Mouse (Mus musculus) neural tube, embryonic 15.5 days (tissue): ENCODE measurements around the gene 2310011J03Rik. TPM values are rescaled to one million over a fixed set of nuclear protein-coding genes. Genes with fewer than 3 reads are reported as not detected.

Experiments used
- ATAC-seq: fragments of 200-750 bp; cut with Nextera tagmentation; 2 replicates; pipeline ENCODE4 v1.8.0; 2017; ENCODE audit warnings: mild to moderate bottlenecking, moderate TSS enrichment, moderate library complexity; ENCODE audit not compliant: low FRiP score
- H3K27ac ChIP-seq: fragments of 300-500 bp; sonication (generic); replicated peaks from 2 replicates; pipeline ENCODE4 v1.5.1; 2015; ENCODE audit warnings: mild to moderate bottlenecking, inconsistent platforms
- H3K27me3 ChIP-seq: fragments of 300-500 bp; sonication (generic); replicated peaks from 2 replicates; pipeline ENCODE4 v1.6.1; 2015; ENCODE audit warnings: inconsistent platforms
- H3K36me3 ChIP-seq: fragments of 300-500 bp; sonication (generic); 2 replicates; pipeline ENCODE4 v1.6.1; 2015; ENCODE audit warnings: inconsistent platforms
- H3K4me1 ChIP-seq: fragments of 300-500 bp; sonication (generic); 2 replicates; pipeline ENCODE4 v1.6.1; 2015; ENCODE audit warnings: inconsistent platforms
- H3K4me2 ChIP-seq: fragments of 300-500 bp; sonication (generic); 2 replicates; pipeline ENCODE4 v1.6.1; 2015; ENCODE audit warnings: inconsistent platforms, mild to moderate bottlenecking, moderate library complexity
- H3K4me3 ChIP-seq: fragments of 300-500 bp; sonication (generic); replicated peaks from 2 replicates; pipeline ENCODE4 v1.5.1; 2015; ENCODE audit warnings: mild to moderate bottlenecking, inconsistent platforms
- H3K9ac ChIP-seq: fragments of 300-500 bp; sonication (generic); replicated peaks from 2 replicates; pipeline ENCODE4 v1.6.1; 2015; ENCODE audit warnings: mild to moderate bottlenecking, inconsistent platforms
- H3K9me3 ChIP-seq: fragments of 300-500 bp; sonication (generic); replicated peaks from 2 replicates; pipeline ENCODE4 v1.6.1; 2016; ENCODE audit warnings: inconsistent platforms
- WGBS: fragments of 180-500 bp; shearing (Covaris S2); methylation state at CpG from one replicate; pipeline ENCODE4 v1.1.7; 2015; ENCODE audit warnings: mixed read lengths; 5-methylcytosine and 5-hydroxymethylcytosine counted together
- polyA plus RNA-seq: library from polyadenylated mRNA; unstranded; fragments of >200 nt; fragmentation: Nextera tagmentation; extraction: Ambion mirVana; gene quantifications from 2 replicates; pipeline ENCODE4 v1.2.1, GENCODE M21; 2015

2310011J03Rik gene
- polyA plus RNA-seq, 1 experiment from 2014 or later: 26.9 TPM

- H3K27me3 ChIP-seq: no peaks in the 10 kb centered on the region
- H3K27ac ChIP-seq: no peak overlapping the region
- H3K4me3 ChIP-seq: no peak overlapping the region
- H3K4me2 ChIP-seq: no peak overlapping the region
- no peaks in the 10 kb centered on the region for H3K9me3 ChIP-seq
- ATAC-seq: no peak
- peaks cover 98% of the 10 kb centered on the region for H3K36me3 ChIP-seq
- H3K4me1 ChIP-seq: peaks cover 41% of the 10 kb centered on the region
- no peak overlapping the region for H3K9ac ChIP-seq
- 87% methylated on average over 16 of the region's 16 CpGs for WGBS
Observed at GRCm38 (mm10) chr10:80311560-80311959, 8.8 kb downstream of the 2310011J03Rik start.

- ATAC-seq: no peak
- Histone ChIP-seq H3K9me3 (no peaks in the 10 kb centered on the region), H3K27ac (no peak overlapping the region), H3K4me2 (peak overlapping the region; percentile 32), H3K4me1 (peaks cover 56% of the 10 kb centered on the region), H3K9ac (no peak overlapping the region), H3K27me3 (no peaks in the 10 kb centered on the region), H3K36me3 (peaks cover 62% of the 10 kb centered on the region), H3K4me3 (peak overlapping the region; percentile 0; the same call in 1 of the 2 replicates)
- WGBS: 12% methylated on average over 25 of the region's 25 CpGs
Observed at GRCm38 (mm10) chr10:80304862-80305261, 15.5 kb downstream of the 2310011J03Rik start.

- 23% methylated on average over 12 of the region's 12 CpGs for WGBS
- H3K4me2 ChIP-seq: peak overlapping the region; percentile 32
- no peaks in the 10 kb centered on the region for H3K9me3 ChIP-seq
- peaks cover 59% of the 10 kb centered on the region for H3K4me1 ChIP-seq
- H3K27ac ChIP-seq: no peak overlapping the region
- peaks cover 58% of the 10 kb centered on the region for H3K36me3 ChIP-seq
- ATAC-seq: no peak
- 0 out of 2 replicates have a peak overlapping the region, but pooled peaks have one; percentile 18 for H3K9ac ChIP-seq
- no peaks in the 10 kb centered on the region for H3K27me3 ChIP-seq
- peak overlapping the region; percentile 0; the same call in 1 of the 2 replicates for H3K4me3 ChIP-seq
Observed at GRCm38 (mm10) chr10:80304458-80304857, 15.9 kb downstream of the 2310011J03Rik start.

GRCm38 (mm10) chr10:80302471-80302881, 17.9 kb downstream of the 2310011J03Rik start:
- peak overlapping the region; percentile 52 for H3K4me3 ChIP-seq
- H3K4me2 ChIP-seq: peak overlapping the region; percentile 85
- ATAC-seq: 0 out of 2 replicates have a peak, but pooled peaks have one; percentile 4
- 9% methylated on average over 9 of the region's 9 CpGs for WGBS
- peak overlapping the region; percentile 95 for H3K27ac ChIP-seq
- peak overlapping the region; percentile 74 for H3K9ac ChIP-seq
- H3K36me3 ChIP-seq: peaks cover 38% of the 10 kb centered on the region
- H3K4me1 ChIP-seq: peaks cover 74% of the 10 kb centered on the region
- no peaks in the 10 kb centered on the region for H3K27me3 ChIP-seq
- no peaks in the 10 kb centered on the region for H3K9me3 ChIP-seq

GRCm38 (mm10) chr10:80302082-80302355, 18.3 kb downstream of the 2310011J03Rik start:
- ATAC-seq: no peak
- 34% methylated on average over 5 of the region's 5 CpGs for WGBS
- H3K9ac ChIP-seq: peak overlapping the region; percentile 74
- no peaks in the 10 kb centered on the region for H3K9me3 ChIP-seq
- peaks cover 79% of the 10 kb centered on the region for H3K4me1 ChIP-seq
- peak overlapping the region; percentile 85 for H3K4me2 ChIP-seq
- H3K27ac ChIP-seq: peak overlapping the region; percentile 95
- peak overlapping the region; percentile 52 for H3K4me3 ChIP-seq
- H3K27me3 ChIP-seq: no peaks in the 10 kb centered on the region
- peaks cover 33% of the 10 kb centered on the region for H3K36me3 ChIP-seq

- Histone ChIP-seq H3K4me2 (peak overlapping the region; percentile 85), H3K36me3 (peaks cover 28% of the 10 kb centered on the region), H3K9ac (peak overlapping the region; percentile 74), H3K27me3 (no peaks in the 10 kb centered on the region), H3K4me1 (peaks cover 84% of the 10 kb centered on the region), H3K9me3 (no peaks in the 10 kb centered on the region), H3K4me3 (peak overlapping the region; percentile 52), H3K27ac (peak overlapping the region; percentile 95)
- ATAC-seq: no peak; the same call in 1 of the 2 replicates
- WGBS: 46% methylated on average over 10 of the region's 10 CpGs
Observed at GRCm38 (mm10) chr10:80301256-80302081, 18.9 kb downstream of the 2310011J03Rik start.

GRCm38 (mm10) chr10:80300672-80301181, 19.6 kb downstream of the 2310011J03Rik start:
- WGBS: 7% methylated on average over 11 of the region's 11 CpGs
- ATAC-seq: peak; percentile 77
- peak overlapping the region; percentile 95 for H3K27ac ChIP-seq
- H3K4me2 ChIP-seq: peak overlapping the region; percentile 85
- H3K9me3 ChIP-seq: no peaks in the 10 kb centered on the region
- peak overlapping the region; percentile 74 for H3K9ac ChIP-seq
- peaks cover 21% of the 10 kb centered on the region for H3K36me3 ChIP-seq
- no peaks in the 10 kb centered on the region for H3K27me3 ChIP-seq
- H3K4me1 ChIP-seq: peaks cover 91% of the 10 kb centered on the region
- peak overlapping the region; percentile 52 for H3K4me3 ChIP-seq

- Histone ChIP-seq H3K9ac (peak overlapping the region; percentile 74), H3K27me3 (no peaks in the 10 kb centered on the region), H3K27ac (peak overlapping the region; percentile 95), H3K4me2 (peak overlapping the region; percentile 85), H3K9me3 (no peaks in the 10 kb centered on the region), H3K36me3 (peaks cover 14% of the 10 kb centered on the region), H3K4me1 (peaks cover 91% of the 10 kb centered on the region), H3K4me3 (peak overlapping the region; percentile 52)
- 25% methylated on average over 10 of the region's 10 CpGs for WGBS
- no peak for ATAC-seq
Observed at GRCm38 (mm10) chr10:80299824-80300223, 20.5 kb downstream of the 2310011J03Rik start.

GRCm38 (mm10) chr10:80299301-80299700, 21.0 kb downstream of the 2310011J03Rik start:
- Histone ChIP-seq H3K27me3 (no peaks in the 10 kb centered on the region), H3K4me2 (peak overlapping the region; percentile 85), H3K9ac (peak overlapping the region; percentile 74), H3K36me3 (peaks cover 17% of the 10 kb centered on the region), H3K9me3 (no peaks in the 10 kb centered on the region), H3K27ac (peak overlapping the region; percentile 95), H3K4me1 (peaks cover 91% of the 10 kb centered on the region), H3K4me3 (peak overlapping the region; percentile 52)
- 5% methylated on average over 15 of the region's 15 CpGs for WGBS
- ATAC-seq: peak; percentile 3; the same call in 1 of the 2 replicates

- peak overlapping the region; percentile 85 for H3K4me2 ChIP-seq
- WGBS: 3% methylated on average over 26 of the region's 26 CpGs
- peaks cover 91% of the 10 kb centered on the region for H3K4me1 ChIP-seq
Observed at GRCm38 (mm10) chr10:80298571-80299281, 21.6 kb downstream of the 2310011J03Rik start.

GRCm38 (mm10) chr10:80297526-80298133, 22.7 kb downstream of the 2310011J03Rik start:
- Histone ChIP-seq H3K4me3 (no peak overlapping the region), H3K36me3 (peaks cover 20% of the 10 kb centered on the region), H3K9me3 (no peaks in the 10 kb centered on the region), H3K9ac (peak overlapping the region; percentile 58), H3K4me2 (peak overlapping the region; percentile 85), H3K27ac (peak overlapping the region; percentile 95), H3K4me1 (peaks cover 90% of the 10 kb centered on the region), H3K27me3 (no peaks in the 10 kb centered on the region)
- ATAC-seq: no peak
- WGBS: 69% methylated on average over 8 of the region's 8 CpGs

More at GRCm38 (mm10) chr10:80298571-80299281, 21.6 kb downstream of the 2310011J03Rik start:
- H3K27ac ChIP-seq: peak overlapping the region; percentile 95
- no peaks in the 10 kb centered on the region for H3K27me3 ChIP-seq
- peaks cover 22% of the 10 kb centered on the region for H3K36me3 ChIP-seq
- no peaks in the 10 kb centered on the region for H3K9me3 ChIP-seq
- H3K9ac ChIP-seq: peak overlapping the region; percentile 74
- ATAC-seq: peak; percentile 71
- H3K4me3 ChIP-seq: peak overlapping the region; percentile 52
